Mouse (Mus musculus) liver, adult 10 weeks (tissue): ENCODE results near the gene Myct1. TPM values are rescaled to one million over a fixed set of nuclear protein-coding genes. Genes with fewer than 3 reads are reported as not detected.

Source experiments
- polyA plus RNA-seq: library from polyadenylated mRNA; stranded (reverse); fragments of 350-450 nt; fragmentation: Illumina TruSeq; extraction: RNeasy Lipid Tissue Mini Kit (QIAGEN cat#74804); gene quantifications from one replicate; pipeline ENCODE4 v1.2.3, GENCODE M21; 2014; ENCODE audit warnings: low read depth, low replicate concordance

Gene Myct1
- polyA plus RNA-seq = 4.6 TPM

GRCm38 (mm10) chr10:5593464-5593863 lies at the start of gene Myct1:
TSS of gene Myct1 (plus strand) at chr10:5593775.

DNA sequence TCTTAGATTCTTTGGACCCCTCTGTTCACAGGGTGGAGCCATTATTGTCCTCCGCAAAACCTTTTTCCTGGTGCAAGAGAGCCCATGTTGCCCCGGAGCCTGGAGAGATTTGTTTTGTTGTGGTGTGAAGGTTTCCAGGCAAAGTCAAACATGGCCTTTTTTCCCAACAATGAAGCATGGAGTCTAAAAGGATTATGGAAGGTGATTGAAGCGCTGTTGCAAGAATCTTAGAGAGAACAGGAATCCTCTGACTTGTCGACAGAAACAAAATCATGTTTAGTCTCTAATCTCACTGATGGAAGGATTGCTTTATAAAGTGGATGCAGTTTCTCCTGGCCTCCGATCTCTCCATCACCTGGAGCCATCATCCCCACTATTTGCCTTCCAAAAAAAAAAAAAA lies 42.2 kb upstream of the Myct1 start, which contains the start of gene Syne1:
Syne1 (minus strand) TSS at position 101 of the 400 bp plus-strand sequence.

GRCm38 (mm10) chr10:5639112-5639511 lies 45.5 kb downstream of the Myct1 start, which contains the start of gene Vip:
TSS of gene Vip (plus strand) at chr10:5639218.

Other genes starting within 250 kb of the Myct1 start
- gene Syne1, start 42.3 kb upstream of the Myct1 start, polyA plus RNA-seq = 11.3 TPM
- not detected for gene Vip, start 45.4 kb downstream of the Myct1 start, polyA plus RNA-seq
- gene Fbxo5, start 211.8 kb downstream of the Myct1 start, polyA plus RNA-seq = 1.0 TPM
- 19.7 TPM for gene Mtrf1l, start 230.1 kb downstream of the Myct1 start, polyA plus RNA-seq